Mouse (Mus musculus): ENCODE results near the gene Zfp263. TPM values are rescaled to one million over a fixed set of nuclear protein-coding genes. Genes with fewer than 3 reads are reported as not detected.

The Zfp263 gene
- polyA plus RNA-seq (2014; fragmentation: Illumina TruSeq; extraction: RNeasy Lipid Tissue Mini Kit (QIAGEN cat#74804); ENCODE audit: low read depth, low replicate concordance) = 13.6 TPM

GRCm38 (mm10) chr16:3743503-3744185 is at the start of gene Zfp263:
Gene Zfp263 (plus strand): TSS chr16:3744093.

GRCm38 (mm10) chr16:3717980-3718379 is 25.9 kb upstream of the Zfp263 start, which contains the start of gene Mefv:
Gene Mefv (minus strand): TSS chr16:3718097.

Other genes with a start within 250 kb of the Zfp263 start
- not detected for gene Olfr161, start 153.1 kb upstream of the Zfp263 start, polyA plus RNA-seq (2014; fragmentation: Illumina TruSeq; extraction: RNeasy Lipid Tissue Mini Kit (QIAGEN cat#74804); ENCODE audit: low read depth, low replicate concordance)
- not detected for gene Mefv, start 26.0 kb upstream of the Zfp263 start, polyA plus RNA-seq (2014; fragmentation: Illumina TruSeq; extraction: RNeasy Lipid Tissue Mini Kit (QIAGEN cat#74804); ENCODE audit: low read depth, low replicate concordance)
- gene Olfr15, start 86.8 kb downstream of the Zfp263 start, polyA plus RNA-seq (2014; fragmentation: Illumina TruSeq; extraction: RNeasy Lipid Tissue Mini Kit (QIAGEN cat#74804); ENCODE audit: low read depth, low replicate concordance) = not detected
- gene Zfp174, start 103.2 kb downstream of the Zfp263 start, polyA plus RNA-seq (2014; fragmentation: Illumina TruSeq; extraction: RNeasy Lipid Tissue Mini Kit (QIAGEN cat#74804); ENCODE audit: low read depth, low replicate concordance) = 1.7 TPM
- 58.3 TPM for gene Naa60, start 128.3 kb downstream of the Zfp263 start, polyA plus RNA-seq (2014; fragmentation: Illumina TruSeq; extraction: RNeasy Lipid Tissue Mini Kit (QIAGEN cat#74804); ENCODE audit: low read depth, low replicate concordance)
- 8.6 TPM for gene Zfp597, start 140.5 kb downstream of the Zfp263 start, polyA plus RNA-seq (2014; fragmentation: Illumina TruSeq; extraction: RNeasy Lipid Tissue Mini Kit (QIAGEN cat#74804); ENCODE audit: low read depth, low replicate concordance)
- gene Gm20695, start 140.6 kb downstream of the Zfp263 start, polyA plus RNA-seq (2014; fragmentation: Illumina TruSeq; extraction: RNeasy Lipid Tissue Mini Kit (QIAGEN cat#74804); ENCODE audit: low read depth, low replicate concordance) = 1.6 TPM
- 3.6 TPM for gene 1700037C18Rik, start 164.6 kb downstream of the Zfp263 start, polyA plus RNA-seq (2014; fragmentation: Illumina TruSeq; extraction: RNeasy Lipid Tissue Mini Kit (QIAGEN cat#74804); ENCODE audit: low read depth, low replicate concordance)
- gene Cluap1, start 164.7 kb downstream of the Zfp263 start, polyA plus RNA-seq (2014; fragmentation: Illumina TruSeq; extraction: RNeasy Lipid Tissue Mini Kit (QIAGEN cat#74804); ENCODE audit: low read depth, low replicate concordance) = 16.3 TPM
- gene Nlrc3, start 232.5 kb downstream of the Zfp263 start, polyA plus RNA-seq (2014; fragmentation: Illumina TruSeq; extraction: RNeasy Lipid Tissue Mini Kit (QIAGEN cat#74804); ENCODE audit: low read depth, low replicate concordance) = 1.2 TPM

Measured in heart, adult 10 weeks (tissue).